Mouse (Mus musculus): ENCODE measurements around the gene Ehd4. TPM values are rescaled to one million over a fixed set of nuclear protein-coding genes. Genes with fewer than 3 reads are reported as not detected.
A peak's percentile ranks its signal among the peaks of the same experiment; 100 is the strongest.

Ehd4 gene
- polyA plus RNA-seq, 1 experiment from 2014 or later: 11.9 TPM

GRCm38 (mm10) chr2:120170726-120171125 lies 16.3 kb upstream of the Ehd4 start:
- no peaks in the 10 kb centered on the region for H3K36me3 ChIP-seq (ENCODE audit: control insufficient read depth, insufficient read depth, low read length)
- H3K27ac ChIP-seq (replicated peaks; ENCODE audit: low read depth, low read length): no peak overlapping the region
- ATAC-seq (ENCODE audit: low FRiP score, low TSS enrichment) (no peak), DNase-seq (peak; percentile 53)
- no peaks in the 10 kb centered on the region for H3K4me1 ChIP-seq (ENCODE audit: control insufficient read depth, insufficient read depth, low read length)
- H3K9ac ChIP-seq (replicated peaks; ENCODE audit: low read length): no peak overlapping the region
- H3K9me3 ChIP-seq (ENCODE audit: control insufficient read depth, low read length): no peaks in the 10 kb centered on the region
- no peak overlapping the region for H3K4me2 ChIP-seq (ENCODE audit: low read length)
- whole genome bisulfite sequencing: 76% methylated on average over 1 of the region's 1 CpGs
- H3K27me3 ChIP-seq (ENCODE audit: control insufficient read depth, insufficient read depth, low read length): no peaks in the 10 kb centered on the region
- H3K4me3 ChIP-seq (replicated peaks; ENCODE audit: low read depth, low read length): no peak overlapping the region

DNA sequence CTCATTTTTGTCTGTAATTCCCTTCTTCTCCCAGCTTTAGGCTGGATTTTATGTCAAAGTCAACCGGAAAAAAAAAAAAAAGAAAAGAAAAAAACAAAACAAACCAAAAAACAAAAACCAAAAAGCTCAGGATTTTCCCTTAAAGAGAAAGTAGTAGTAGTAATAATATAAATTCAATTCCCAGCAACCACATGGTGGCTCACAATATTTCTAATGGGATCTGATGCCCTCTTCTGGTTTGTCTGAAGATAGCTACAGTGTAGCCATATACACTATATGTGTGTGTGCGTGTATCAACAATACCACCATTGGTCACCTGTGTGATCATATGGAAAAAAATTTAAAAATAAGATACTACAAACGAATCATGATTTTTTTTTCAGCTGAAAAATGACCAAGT lies 15.0 kb upstream of the Ehd4 start:
- no peaks in the 10 kb centered on the region for H3K36me3 ChIP-seq (ENCODE audit: control insufficient read depth, insufficient read depth, low read length)
- H3K4me1 ChIP-seq (ENCODE audit: control insufficient read depth, insufficient read depth, low read length): no peaks in the 10 kb centered on the region
- H3K9ac ChIP-seq (replicated peaks; ENCODE audit: low read length): no peak overlapping the region
- 90% methylated on average over 3 of the region's 3 CpGs for WGBS
- H3K4me2 ChIP-seq (ENCODE audit: low read length): no peak overlapping the region
- no peaks in the 10 kb centered on the region for H3K27me3 ChIP-seq (ENCODE audit: control insufficient read depth, insufficient read depth, low read length)
- DNase-seq: peak; percentile 10
- no peak overlapping the region for H3K27ac ChIP-seq (replicated peaks; ENCODE audit: low read depth, low read length)
- no peak overlapping the region for H3K4me3 ChIP-seq (replicated peaks; ENCODE audit: low read depth, low read length)
- H3K9me3 ChIP-seq (ENCODE audit: control insufficient read depth, low read length): no peaks in the 10 kb centered on the region
- ATAC-seq (ENCODE audit: low FRiP score, low TSS enrichment): no peak

DNA sequence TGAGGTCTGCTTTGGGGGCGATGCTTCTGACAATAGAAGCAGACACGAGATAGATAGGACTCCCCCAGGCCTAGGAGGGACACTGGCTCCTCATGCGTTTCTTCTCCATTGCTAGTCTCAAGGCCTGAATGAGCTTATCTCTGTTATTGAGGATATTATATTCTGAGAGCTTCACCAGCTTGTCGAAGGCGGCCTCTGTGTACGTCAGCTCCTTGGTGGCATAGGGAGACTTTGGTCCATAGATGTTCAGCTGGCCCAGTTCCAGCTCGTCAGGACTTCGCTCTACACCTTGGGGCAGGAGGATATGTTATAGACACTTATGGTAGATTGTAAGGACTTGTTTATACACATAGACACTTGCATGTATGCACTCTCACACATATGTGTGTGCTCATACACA lies 13.4 kb upstream of the Ehd4 start:
- WGBS: 88% methylated on average over 8 of the region's 8 CpGs
- no peak overlapping the region for H3K27ac ChIP-seq (replicated peaks; ENCODE audit: low read depth, low read length)
- H3K4me1 ChIP-seq (ENCODE audit: control insufficient read depth, insufficient read depth, low read length): no peaks in the 10 kb centered on the region
- H3K27me3 ChIP-seq (ENCODE audit: control insufficient read depth, insufficient read depth, low read length): no peaks in the 10 kb centered on the region
- H3K4me3 ChIP-seq (replicated peaks; ENCODE audit: low read depth, low read length): no peak overlapping the region
- H3K4me2 ChIP-seq (ENCODE audit: low read length): no peak overlapping the region
- no peaks in the 10 kb centered on the region for H3K9me3 ChIP-seq (ENCODE audit: control insufficient read depth, low read length)
- ATAC-seq (ENCODE audit: low FRiP score, low TSS enrichment) (no peak), DNase-seq (no peak)
- H3K36me3 ChIP-seq (ENCODE audit: control insufficient read depth, insufficient read depth, low read length): no peaks in the 10 kb centered on the region
- H3K9ac ChIP-seq (replicated peaks; ENCODE audit: low read length): no peak overlapping the region

DNA sequence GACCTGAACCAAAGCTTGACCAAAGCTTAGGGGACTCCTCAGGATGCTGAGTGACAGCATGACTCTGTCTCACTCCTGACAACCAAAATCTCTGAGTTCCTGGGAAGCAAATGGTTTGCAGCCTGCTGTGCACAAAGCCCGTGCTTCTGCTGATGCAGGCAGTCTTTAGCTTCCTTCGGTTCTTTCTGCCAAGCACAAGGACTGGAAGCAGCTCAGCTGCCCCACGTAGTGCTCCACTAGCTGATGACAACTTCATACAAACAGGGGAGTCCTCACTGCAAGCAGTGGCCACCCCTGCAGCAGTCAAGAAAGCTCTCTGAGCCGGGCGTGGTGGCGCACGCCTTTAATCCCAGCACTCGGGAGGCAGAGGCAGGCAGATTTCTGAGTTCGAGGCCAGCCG lies 11.1 kb upstream of the Ehd4 start:
- H3K9me3 ChIP-seq (ENCODE audit: control insufficient read depth, low read length): no peaks in the 10 kb centered on the region
- no peak overlapping the region for H3K4me2 ChIP-seq (ENCODE audit: low read length)
- 82% methylated on average over 10 of the region's 10 CpGs for WGBS
- no peaks in the 10 kb centered on the region for H3K36me3 ChIP-seq (ENCODE audit: control insufficient read depth, insufficient read depth, low read length)
- ATAC-seq (ENCODE audit: low FRiP score, low TSS enrichment): no peak
- no peak overlapping the region for H3K27ac ChIP-seq (replicated peaks; ENCODE audit: low read depth, low read length)
- no peak for DNase-seq
- H3K27me3 ChIP-seq (ENCODE audit: control insufficient read depth, insufficient read depth, low read length): no peaks in the 10 kb centered on the region
- no peak overlapping the region for H3K9ac ChIP-seq (replicated peaks; ENCODE audit: low read length)
- no peak overlapping the region for H3K4me3 ChIP-seq (replicated peaks; ENCODE audit: low read depth, low read length)
- no peaks in the 10 kb centered on the region for H3K4me1 ChIP-seq (ENCODE audit: control insufficient read depth, insufficient read depth, low read length)

GRCm38 (mm10) chr2:120159434-120159833 lies 5.0 kb upstream of the Ehd4 start:
- Histone ChIP-seq H3K4me1 (ENCODE audit: control insufficient read depth, insufficient read depth, low read length) (no peaks in the 10 kb centered on the region; the same call in 1 of the 2 replicates), H3K4me2 (ENCODE audit: low read length) (no peak overlapping the region), H3K4me3 (replicated peaks; ENCODE audit: low read depth, low read length) (no peak overlapping the region), H3K9ac (replicated peaks; ENCODE audit: low read length) (no peak overlapping the region), H3K27me3 (ENCODE audit: control insufficient read depth, insufficient read depth, low read length) (no peaks in the 10 kb centered on the region), H3K9me3 (ENCODE audit: control insufficient read depth, low read length) (no peaks in the 10 kb centered on the region), H3K36me3 (ENCODE audit: control insufficient read depth, insufficient read depth, low read length) (no peaks in the 10 kb centered on the region), H3K27ac (replicated peaks; ENCODE audit: low read depth, low read length) (no peak overlapping the region)
- 86% methylated on average over 2 of the region's 2 CpGs for WGBS
- DNase-seq (no peak), ATAC-seq (ENCODE audit: low FRiP score, low TSS enrichment) (no peak)

GRCm38 (mm10) chr2:120158846-120159245 lies 4.4 kb upstream of the Ehd4 start:
- Histone ChIP-seq H3K27me3 (ENCODE audit: control insufficient read depth, insufficient read depth, low read length) (no peaks in the 10 kb centered on the region), H3K4me3 (replicated peaks; ENCODE audit: low read depth, low read length) (no peak overlapping the region), H3K9me3 (ENCODE audit: control insufficient read depth, low read length) (no peaks in the 10 kb centered on the region), H3K4me2 (ENCODE audit: low read length) (no peak overlapping the region), H3K9ac (replicated peaks; ENCODE audit: low read length) (no peak overlapping the region), H3K4me1 (ENCODE audit: control insufficient read depth, insufficient read depth, low read length) (peaks cover 2% of the 10 kb centered on the region; the same call in 1 of the 2 replicates), H3K36me3 (ENCODE audit: control insufficient read depth, insufficient read depth, low read length) (no peaks in the 10 kb centered on the region), H3K27ac (replicated peaks; ENCODE audit: low read depth, low read length) (no peak overlapping the region)
- no peak for DNase-seq
- ATAC-seq (ENCODE audit: low FRiP score, low TSS enrichment): no peak
- WGBS: 37% methylated on average over 1 of the region's 1 CpGs

- DNase-seq (peak; percentile 15), ATAC-seq (ENCODE audit: low FRiP score, low TSS enrichment) (no peak)
- Histone ChIP-seq H3K27ac (replicated peaks; ENCODE audit: low read depth, low read length) (no peak overlapping the region), H3K4me3 (replicated peaks; ENCODE audit: low read depth, low read length) (no peak overlapping the region), H3K27me3 (ENCODE audit: control insufficient read depth, insufficient read depth, low read length) (peaks cover 5% of the 10 kb centered on the region; the same call in 1 of the 2 replicates), H3K4me1 (ENCODE audit: control insufficient read depth, insufficient read depth, low read length) (peaks cover 6% of the 10 kb centered on the region; the same call in 1 of the 2 replicates), H3K36me3 (ENCODE audit: control insufficient read depth, insufficient read depth, low read length) (no peaks in the 10 kb centered on the region), H3K9ac (replicated peaks; ENCODE audit: low read length) (no peak overlapping the region), H3K4me2 (ENCODE audit: low read length) (no peak overlapping the region), H3K9me3 (ENCODE audit: control insufficient read depth, low read length) (no peaks in the 10 kb centered on the region)
- WGBS: 62% methylated on average over 5 of the region's 5 CpGs
These were observed 3.6 kb upstream of the Ehd4 start for GRCm38 (mm10) chr2:120158016-120158415.

DNA sequence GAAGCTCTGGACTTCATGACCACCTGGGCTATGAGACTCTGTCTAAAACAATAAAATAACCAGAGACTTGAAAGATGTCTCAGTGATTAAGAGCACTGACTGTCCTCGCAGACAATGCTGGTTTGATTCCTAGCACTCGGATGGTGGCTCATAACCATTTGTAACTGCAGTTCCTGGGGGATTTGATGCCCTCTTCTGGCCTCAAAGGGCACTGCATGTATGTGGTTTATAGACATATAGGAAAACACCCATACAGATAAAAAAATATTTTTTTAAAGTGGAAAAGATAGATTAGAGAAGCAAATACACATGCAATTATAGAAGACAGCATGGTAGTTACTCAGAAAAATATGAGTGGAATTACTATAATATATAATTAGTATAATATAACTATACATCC lies 3.2 kb upstream of the Ehd4 start:
- H3K4me2 ChIP-seq (ENCODE audit: low read length): no peak overlapping the region
- H3K9ac ChIP-seq (replicated peaks; ENCODE audit: low read length): no peak overlapping the region
- peaks cover 6% of the 10 kb centered on the region; the same call in 1 of the 2 replicates for H3K4me1 ChIP-seq (ENCODE audit: control insufficient read depth, insufficient read depth, low read length)
- DNase-seq (no peak), ATAC-seq (ENCODE audit: low FRiP score, low TSS enrichment) (no peak)
- H3K4me3 ChIP-seq (replicated peaks; ENCODE audit: low read depth, low read length): no peak overlapping the region
- 74% methylated on average over 2 of the region's 2 CpGs for WGBS
- H3K9me3 ChIP-seq (ENCODE audit: control insufficient read depth, low read length): no peaks in the 10 kb centered on the region
- H3K27ac ChIP-seq (replicated peaks; ENCODE audit: low read depth, low read length): no peak overlapping the region
- peaks cover 5% of the 10 kb centered on the region; the same call in 1 of the 2 replicates for H3K27me3 ChIP-seq (ENCODE audit: control insufficient read depth, insufficient read depth, low read length)
- H3K36me3 ChIP-seq (ENCODE audit: control insufficient read depth, insufficient read depth, low read length): no peaks in the 10 kb centered on the region

DNA sequence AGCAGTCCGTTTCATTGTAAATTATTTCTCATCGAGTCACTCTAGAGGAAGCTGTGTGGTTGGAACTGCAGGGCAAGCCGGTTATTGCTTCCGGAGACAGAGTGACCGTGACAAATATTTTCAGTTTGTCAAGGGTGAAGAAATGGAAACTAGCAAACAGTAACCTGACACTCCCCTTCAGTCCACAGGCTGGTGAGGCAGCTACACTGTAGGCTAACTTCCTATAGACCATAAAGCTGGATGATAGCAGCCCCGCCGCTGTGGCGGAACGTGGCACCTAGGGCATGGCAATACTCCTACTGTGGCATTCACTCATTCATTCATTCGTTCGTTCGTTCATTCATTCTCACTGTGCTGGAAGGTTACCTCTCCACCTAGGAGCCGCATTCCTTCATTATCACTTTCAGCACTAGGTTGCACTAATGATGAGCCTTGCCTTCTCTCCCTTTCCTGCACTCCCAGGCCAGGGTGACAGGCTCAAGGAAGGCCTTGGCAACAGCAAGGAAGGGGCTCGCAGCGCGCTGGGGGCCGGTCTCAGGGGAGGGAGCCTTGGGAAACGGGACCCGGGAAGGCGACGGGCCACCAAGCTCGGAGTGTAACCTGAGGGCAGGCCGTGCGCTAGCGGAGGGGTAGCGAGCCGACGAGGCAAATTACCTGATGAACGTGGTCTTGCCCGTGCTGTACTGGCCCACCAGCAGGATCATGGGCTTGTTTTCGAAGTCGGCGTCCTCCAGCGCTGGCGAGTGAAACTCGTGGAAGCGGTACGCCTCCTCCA lies 633 bp downstream of the Ehd4 start:
- DNase-seq: peak; percentile 19
- Histone ChIP-seq H3K27me3 (ENCODE audit: control insufficient read depth, insufficient read depth, low read length) (peaks cover 5% of the 10 kb centered on the region; the same call in 1 of the 2 replicates), H3K9ac (replicated peaks; ENCODE audit: low read length) (peak overlapping the region; percentile 58), H3K9me3 (ENCODE audit: control insufficient read depth, low read length) (no peaks in the 10 kb centered on the region), H3K4me1 (ENCODE audit: control insufficient read depth, insufficient read depth, low read length) (peaks cover 6% of the 10 kb centered on the region; the same call in 1 of the 2 replicates), H3K36me3 (ENCODE audit: control insufficient read depth, insufficient read depth, low read length) (no peaks in the 10 kb centered on the region), H3K4me2 (ENCODE audit: low read length) (peak overlapping the region; percentile 99), H3K4me3 (replicated peaks; ENCODE audit: low read depth, low read length) (peak overlapping the region; percentile 65), H3K27ac (replicated peaks; ENCODE audit: low read depth, low read length) (no peak overlapping the region)
- no peak; the same call in 1 of the 2 replicates for ATAC-seq (ENCODE audit: low FRiP score, low TSS enrichment)
- 5% methylated on average over 38 of the region's 38 CpGs for WGBS

Measured in midbrain, embryonic 14.5 days (tissue).